Mouse (Mus musculus) left cerebral cortex, adult 8-10 months (tissue): ENCODE data around the gene Olfr381. TPM values are rescaled to one million over a fixed set of nuclear protein-coding genes. Genes with fewer than 3 reads are reported as not detected.
"Not testable (repeated sequence)": the region's sequence is repeated elsewhere in the genome, so short reads cannot be mapped to it uniquely, and the experiment has no call there.

Source experiments
- DNase-seq, 2 experiments: peaks; one replicate each; pipeline ENCODE4 v3.0.0; 2022; ENCODE audit warnings: low spot score in 2 of 2
- total RNA-seq, 4 experiments: library from RNA; stranded (reverse); gene quantifications; 2 replicates each; pipeline ENCODE4 v1.2.4; 2022

Olfr381 gene
- total RNA-seq: not detected

DNA sequence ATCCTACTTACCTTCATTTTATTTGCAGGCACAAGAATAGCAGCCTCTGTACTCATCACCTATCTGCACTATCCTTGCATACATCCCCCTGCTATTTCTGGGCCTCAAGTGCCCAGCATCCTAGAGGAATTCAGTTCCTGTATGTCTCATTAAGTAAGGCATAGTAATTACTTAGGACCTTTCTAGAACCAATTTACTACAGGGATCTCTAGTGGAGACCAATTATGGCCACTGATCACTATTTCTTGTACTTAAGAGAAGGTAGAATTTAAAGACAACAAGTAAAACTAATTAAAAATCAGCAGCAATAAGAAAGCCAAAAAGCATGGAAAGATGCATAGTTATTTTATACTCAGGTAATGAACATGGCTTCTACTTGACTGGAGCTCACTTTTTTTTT is at the start of gene Olfr381:
Gene Olfr381, minus strand, starts transcription at position 101 of the 400 bp plus-strand sequence.
- no peak for DNase-seq

DNA sequence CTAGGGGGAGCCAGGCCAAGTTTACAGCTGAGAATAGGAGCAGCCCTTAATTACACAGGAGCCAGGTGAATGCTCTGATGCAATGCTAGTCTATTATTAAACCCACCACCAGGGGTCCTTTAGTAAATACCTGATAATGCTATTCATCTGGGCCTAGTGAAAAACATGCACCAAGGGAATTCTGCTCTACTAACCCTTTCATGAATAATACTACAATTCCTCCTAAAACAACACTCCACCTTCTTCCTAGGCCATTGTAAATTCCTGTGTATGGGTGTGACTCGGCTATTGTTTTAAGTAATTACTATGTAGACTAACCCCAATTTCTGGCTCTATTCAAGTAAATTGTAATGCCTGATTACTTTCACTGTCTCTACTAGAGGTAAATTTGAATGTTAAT is 37.6 kb upstream of the Olfr381 start:
- not testable (repeated sequence) for DNase-seq

DNA sequence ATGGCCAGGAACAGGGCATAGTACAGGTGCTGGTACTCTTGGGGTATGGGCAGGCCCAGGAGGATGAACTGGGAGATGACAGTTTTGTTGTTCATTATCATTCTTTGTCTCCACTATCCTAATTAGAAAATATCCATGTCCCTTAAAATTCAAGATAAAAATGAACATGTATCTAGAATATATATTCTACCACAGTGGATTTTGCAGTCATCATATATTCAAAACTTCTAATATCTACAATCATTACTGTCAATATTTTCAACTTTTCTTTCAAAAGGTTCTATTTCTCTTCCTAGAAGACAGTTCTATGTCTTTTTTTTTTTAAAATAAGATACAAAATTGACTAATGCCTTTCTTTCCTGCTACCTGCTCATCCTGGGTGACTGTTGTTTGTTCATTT is 25.7 kb upstream of the Olfr381 start, which contains the start of gene Olfr382:
Gene Olfr382, minus strand, starts transcription at position 101 of the 400 bp plus-strand sequence.
- no peak for DNase-seq

DNA sequence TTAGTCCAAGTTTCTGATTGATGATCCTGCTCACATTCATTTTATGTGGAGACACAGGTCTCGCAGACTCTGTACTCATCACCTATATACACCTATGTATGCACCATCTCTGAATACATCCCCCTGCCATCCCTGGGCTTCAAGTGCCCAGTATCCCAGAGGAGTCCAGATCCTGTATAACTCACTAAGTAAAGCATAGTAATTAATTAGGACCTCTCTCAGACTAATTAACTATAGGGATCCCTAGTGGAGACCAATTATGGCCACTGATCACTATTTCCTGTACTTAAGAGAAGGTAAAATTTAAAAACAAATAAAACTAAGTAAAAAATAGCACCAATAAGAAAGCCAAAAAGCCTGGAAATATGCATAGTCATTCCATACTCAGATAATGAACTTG is 34.0 kb downstream of the Olfr381 start, which contains the start of gene Olfr380:
Gene Olfr380, minus strand, starts transcription at position 101 of the 400 bp plus-strand sequence.
- DNase-seq: no peak

Other genes starting within 250 kb of the Olfr381 start
- under 1 TPM; 0.43 to 0.59 (median 0.47) TPM for gene Trpv3, start 224.2 kb downstream of the Olfr381 start, total RNA-seq
- gene Aspa, start 162.0 kb downstream of the Olfr381 start, total RNA-seq: 10 to 100 TPM; 20.9 to 29.6 (median 25.7) TPM
- not detected for gene Gm49340, start 161.9 kb downstream of the Olfr381 start, total RNA-seq
- gene Spata22, start 161.9 kb downstream of the Olfr381 start, total RNA-seq: not detected
- not detected for gene Olfr20, start 140.8 kb downstream of the Olfr381 start, total RNA-seq
- gene Olfr376, start 120.4 kb downstream of the Olfr381 start, total RNA-seq: not detected
- gene Olfr1, start 92.0 kb downstream of the Olfr381 start, total RNA-seq: not detected
- not detected for gene Olfr378, start 63.1 kb downstream of the Olfr381 start, total RNA-seq
- not detected for gene Olfr380, start 34.1 kb downstream of the Olfr381 start, total RNA-seq
- gene Olfr382, start 25.6 kb upstream of the Olfr381 start, total RNA-seq: not detected
- gene Olfr385, start 101.4 kb upstream of the Olfr381 start, total RNA-seq: not detected
- not detected for gene Olfr384, start 107.0 kb upstream of the Olfr381 start, total RNA-seq
- not detected for gene Zfp735, start 197.2 kb upstream of the Olfr381 start, total RNA-seq